Mouse (Mus musculus): ENCODE data around the gene Bace2.

DNA sequence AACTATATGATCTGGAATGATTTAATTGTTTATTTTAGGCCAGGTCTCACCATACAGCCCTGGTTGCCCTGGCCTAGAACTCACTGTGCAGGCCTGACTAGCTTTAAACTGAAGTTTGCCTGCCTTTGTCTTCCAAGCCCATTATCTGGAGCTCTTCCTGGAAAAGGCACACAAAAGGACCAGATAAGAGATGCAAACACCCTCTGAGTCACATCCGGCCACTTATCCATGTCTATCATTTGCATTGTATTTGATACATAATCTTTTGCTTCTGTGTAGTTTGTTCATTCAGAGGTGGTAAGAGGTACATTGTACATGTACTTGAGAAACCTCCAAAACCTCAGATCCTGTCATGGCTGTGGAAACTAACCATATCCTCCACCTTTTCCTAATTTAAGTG is 67.1 kb downstream of the Bace2 start:
- no peak for TF ChIP-seq GATA1 (IDR thresholded peaks at IDR 0.05; ENCODE audit: borderline replicate concordance, low read length)
- no peak for TF ChIP-seq FLI1 (IDR thresholded peaks at IDR 0.05; ENCODE audit: low read length)

All from megakaryocyte, embryonic 14.5 days (primary cell).